Mouse (Mus musculus) gastrocnemius, postnatal 25 days (tissue): ENCODE data around the gene Vmn2r80. TPM values are rescaled to one million over a fixed set of nuclear protein-coding genes. Genes with fewer than 3 reads are reported as not detected.
"Not testable (repeated sequence)": the region's sequence is repeated elsewhere in the genome, so short reads cannot be mapped to it uniquely, and the experiment has no call there.

ENCODE experiments used
- DNase-seq: peaks from one replicate; pipeline ENCODE4 v3.0.0; 2022
- long read RNA-seq, 2 experiments: library from polyadenylated mRNA; stranded (forward); transcript quantifications; one replicate each; pipeline ENCODE4 v2.0.0; 2021
- total RNA-seq, 2 experiments: library from RNA; stranded (reverse); gene quantifications; 1 replicate in 1 of 2; 2 replicates in 1 of 2; pipeline ENCODE4 v1.2.3; 2021

Vmn2r80 gene
- not detected for total RNA-seq
- long read RNA-seq, experiment 1, result 0 reads
- long read RNA-seq, experiment 2, result 0 reads

DNA sequence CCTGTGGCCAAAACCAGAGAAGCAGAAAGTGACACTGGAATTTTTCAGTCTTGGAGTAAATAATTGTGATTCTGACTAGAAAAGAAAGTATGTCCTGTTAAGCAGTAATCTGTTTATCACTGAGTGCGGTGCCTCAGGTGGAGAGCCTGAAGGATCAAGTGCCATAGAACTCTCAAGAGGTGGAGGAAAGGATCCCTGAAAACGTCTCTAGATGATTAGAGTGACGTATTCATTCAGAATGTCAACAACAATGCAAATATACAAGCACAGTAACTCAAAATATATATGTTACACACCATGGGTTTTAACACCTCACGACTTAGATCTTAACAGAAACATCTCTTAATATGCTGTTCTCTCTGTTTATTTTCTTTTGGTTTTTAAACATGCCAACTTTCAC, at the start of gene Vmn2r80:
TSS of gene Vmn2r80 (plus strand) at position 301 of the 400 bp plus-strand sequence.
- not testable (repeated sequence) for DNase-seq

DNA sequence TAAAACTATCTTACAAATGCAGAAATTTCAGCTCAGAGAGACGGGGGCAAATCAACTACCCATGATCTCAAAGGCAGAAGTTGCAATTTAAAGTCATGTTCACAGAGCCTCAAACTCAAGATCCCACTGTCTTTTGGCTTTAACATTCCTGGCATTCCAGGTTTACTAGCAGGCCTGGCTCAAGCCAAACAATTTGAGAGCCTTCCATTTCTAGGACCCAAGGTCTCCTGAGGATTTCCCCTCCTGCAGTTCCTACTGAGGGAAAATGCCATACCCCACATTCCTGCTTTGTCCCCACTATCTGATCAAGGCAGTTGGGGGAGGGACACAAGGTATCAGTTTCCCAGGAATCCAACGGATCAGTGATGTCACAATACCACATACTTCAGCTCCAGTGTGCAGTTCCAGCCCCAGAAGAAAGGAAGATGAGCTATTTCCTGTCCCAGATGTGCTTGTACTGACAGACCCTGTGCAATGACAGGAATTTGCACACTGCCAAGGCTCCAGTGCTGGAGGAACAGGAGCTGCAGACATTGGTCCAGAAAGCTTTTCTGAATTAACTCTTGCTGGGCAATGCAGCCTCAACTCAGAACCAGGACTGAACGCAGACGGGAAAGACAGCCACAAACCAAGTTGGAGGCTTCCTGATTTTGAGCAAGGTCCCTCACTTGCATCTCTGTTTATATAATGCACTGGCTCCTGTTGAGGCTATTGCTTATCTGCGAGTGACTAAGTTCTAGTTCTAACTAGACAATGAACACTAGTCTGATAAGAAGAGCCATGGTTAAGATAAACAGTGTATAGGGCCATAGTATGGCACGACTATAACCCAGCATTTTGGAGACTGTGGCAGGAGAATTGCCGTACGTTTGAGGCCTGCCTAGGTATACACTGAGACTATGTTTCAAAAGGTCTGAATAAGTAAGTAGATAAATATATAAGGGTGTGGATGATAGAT, 42.0 kb upstream of the Vmn2r80 start:
- DNase-seq, result no peak

DNA sequence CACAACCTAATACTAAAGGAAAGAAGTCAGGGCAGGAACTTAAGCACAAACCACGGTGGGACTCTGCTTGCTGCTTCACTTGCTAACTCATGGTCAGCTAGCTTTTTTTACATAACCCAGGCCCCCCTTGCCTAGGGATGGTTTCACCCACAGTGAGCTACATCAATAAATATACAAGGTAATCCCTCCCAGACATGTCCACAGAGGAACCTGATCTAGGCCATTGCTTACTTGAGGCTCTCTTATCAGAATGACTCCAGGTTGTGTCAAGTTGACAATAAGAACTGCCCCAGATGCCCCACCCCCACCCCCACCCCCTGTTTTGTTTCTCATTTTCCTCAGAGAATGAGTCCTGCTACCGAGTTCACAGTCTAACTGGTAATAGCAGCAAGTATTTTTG, 41.0 kb upstream of the Vmn2r80 start:
- DNase-seq, result no peak

DNA sequence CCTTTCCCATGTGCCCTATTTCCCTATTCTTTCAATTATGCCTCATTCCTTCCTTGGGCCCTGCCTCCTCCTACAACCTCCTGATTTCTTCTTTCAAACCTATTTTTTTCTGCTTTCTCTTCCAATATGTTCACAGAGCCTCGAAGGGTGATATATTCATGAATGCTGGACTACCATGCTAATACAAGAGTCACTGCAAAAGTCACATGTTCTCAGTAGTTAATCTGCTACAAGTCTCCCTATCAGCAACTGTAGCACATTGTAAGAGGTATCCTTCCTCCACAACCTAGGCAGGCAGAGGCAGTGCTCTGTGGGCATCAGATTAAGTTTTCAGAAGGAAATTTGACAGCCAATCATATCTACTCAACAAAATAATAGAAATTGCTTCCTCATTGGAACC, 39.4 kb upstream of the Vmn2r80 start:
- no peak for DNase-seq

DNA sequence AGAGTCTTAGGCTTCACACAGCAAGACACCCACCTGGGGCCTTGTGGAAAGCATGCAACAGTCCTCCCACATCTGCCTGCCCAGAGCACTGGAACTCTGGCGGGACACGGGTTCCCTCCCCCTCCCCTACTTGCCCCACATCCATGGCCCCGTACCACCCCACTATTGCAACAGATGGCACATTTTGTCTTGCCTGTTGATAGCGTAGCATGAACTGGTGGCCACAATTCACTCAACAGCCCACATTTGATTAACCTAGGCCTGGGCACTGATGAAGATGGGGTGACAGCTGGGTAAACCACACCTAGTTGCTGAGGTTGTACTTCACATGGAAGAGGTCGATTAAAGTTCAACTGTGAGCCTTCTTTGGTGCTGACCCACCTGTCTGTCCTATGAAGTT, 38.1 kb upstream of the Vmn2r80 start:
- no peak for DNase-seq

DNA sequence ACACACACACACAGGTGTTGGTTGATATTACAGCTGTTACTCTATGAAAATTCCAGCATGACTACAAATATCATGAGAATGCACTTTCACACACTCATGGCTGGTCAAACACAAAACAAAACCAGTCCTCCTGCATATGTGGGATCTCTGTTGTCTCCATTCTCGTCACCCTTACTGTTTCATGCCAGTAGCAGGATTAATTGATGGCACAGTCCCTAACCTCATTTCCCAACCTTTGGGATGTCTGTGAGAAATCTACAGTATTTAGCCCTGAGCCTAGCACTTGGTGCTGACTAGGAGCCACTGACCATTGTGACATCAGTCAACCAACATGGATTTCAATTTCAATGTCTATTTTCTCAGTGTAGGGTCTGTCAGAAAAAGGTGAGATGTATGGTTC, 33.5 kb upstream of the Vmn2r80 start:
- DNase-seq, result no peak

DNA sequence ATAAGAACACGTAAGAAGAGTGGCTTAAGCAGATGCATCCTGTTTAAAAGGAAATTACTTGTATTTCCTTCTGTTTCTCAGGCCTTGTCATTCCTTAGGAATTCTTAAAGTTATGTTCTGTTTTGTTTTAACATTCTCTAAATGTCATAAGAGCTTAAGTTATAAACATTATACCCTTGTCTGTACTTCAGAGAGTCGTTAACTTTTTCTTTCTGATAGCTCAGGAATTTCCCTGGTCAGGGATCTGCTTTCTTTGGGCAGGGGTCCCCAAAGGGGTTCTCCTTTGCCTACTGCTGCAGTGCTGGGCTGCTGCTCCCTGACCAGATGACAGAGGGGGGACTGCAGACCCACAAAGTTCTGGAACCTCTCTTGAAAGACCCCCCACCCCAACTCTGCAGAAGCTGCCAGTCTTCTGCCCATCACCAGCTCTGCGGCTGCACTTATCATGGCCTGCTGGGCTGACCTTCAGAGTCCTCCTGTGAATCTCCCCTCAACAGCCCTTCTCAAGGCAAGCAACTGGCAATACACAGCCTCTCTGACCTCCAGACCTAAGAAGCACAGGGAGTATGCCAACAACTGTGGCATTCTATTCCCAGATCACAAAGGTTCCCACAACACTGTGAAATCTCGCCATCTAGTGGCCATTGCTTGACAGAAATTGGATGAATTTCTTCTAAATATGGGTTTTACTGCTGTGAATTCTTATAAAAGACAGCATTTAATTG, 32.3 kb upstream of the Vmn2r80 start:
- no peak for DNase-seq

DNA sequence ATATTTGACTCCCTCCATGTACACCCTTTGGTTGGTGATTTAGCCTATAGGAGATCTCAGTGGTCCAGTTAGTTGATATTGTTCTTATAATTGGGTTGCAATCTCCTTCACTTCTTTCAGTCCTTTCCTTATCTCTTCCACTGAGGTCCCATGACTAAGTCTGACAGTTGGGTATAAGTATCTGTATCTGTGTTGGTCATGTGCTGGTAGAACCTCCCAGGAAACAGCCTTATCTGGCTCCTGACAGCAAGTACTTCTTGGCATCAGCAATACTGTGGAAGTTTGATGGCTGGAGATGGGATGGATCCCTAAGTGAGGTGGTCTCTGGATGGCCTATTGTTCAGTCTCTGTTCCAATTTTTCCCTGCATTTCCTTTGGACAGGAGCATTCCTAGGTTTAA, 3.0 kb downstream of the Vmn2r80 start:
- DNase-seq, result no peak

DNA sequence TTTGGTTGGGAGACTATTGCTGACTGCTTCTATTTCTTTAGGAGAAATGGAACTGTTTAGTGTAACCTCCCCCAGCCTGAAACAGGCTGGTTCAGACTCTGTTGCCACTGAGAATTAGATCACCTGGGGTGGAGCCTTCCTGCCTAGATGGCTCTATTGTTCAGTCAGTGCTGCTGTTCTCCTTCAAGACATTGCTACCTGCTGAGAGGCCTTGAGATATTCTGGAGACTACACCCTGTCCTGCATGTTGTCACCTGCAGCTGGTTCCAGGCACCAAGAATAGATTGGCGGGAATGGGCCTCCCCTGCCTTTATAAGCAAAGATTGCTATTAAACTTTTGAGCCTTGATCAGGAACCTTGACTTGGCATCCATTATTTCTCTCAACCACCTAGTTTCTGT, 51.4 kb downstream of the Vmn2r80 start:
- not testable (repeated sequence) for DNase-seq

DNA sequence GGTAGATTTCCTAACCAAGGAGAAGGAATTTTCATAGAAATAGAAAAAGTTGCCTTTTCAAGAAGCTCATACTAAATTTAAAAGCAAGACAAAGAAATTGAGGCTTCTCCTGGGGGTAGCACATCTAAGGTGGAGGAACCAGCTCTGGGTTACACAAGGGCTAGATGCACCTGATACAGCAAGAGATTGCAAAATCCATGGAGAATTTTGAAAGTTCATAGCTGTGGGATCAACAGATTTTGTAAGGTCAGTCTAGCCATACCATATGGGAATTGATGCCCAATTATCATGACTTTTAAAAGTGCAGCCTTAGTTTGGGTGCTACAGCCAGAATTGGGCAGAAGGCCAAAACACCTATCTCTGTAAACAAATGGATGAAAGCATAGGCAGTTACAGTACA, 71.9 kb downstream of the Vmn2r80 start:
- no peak for DNase-seq

DNA sequence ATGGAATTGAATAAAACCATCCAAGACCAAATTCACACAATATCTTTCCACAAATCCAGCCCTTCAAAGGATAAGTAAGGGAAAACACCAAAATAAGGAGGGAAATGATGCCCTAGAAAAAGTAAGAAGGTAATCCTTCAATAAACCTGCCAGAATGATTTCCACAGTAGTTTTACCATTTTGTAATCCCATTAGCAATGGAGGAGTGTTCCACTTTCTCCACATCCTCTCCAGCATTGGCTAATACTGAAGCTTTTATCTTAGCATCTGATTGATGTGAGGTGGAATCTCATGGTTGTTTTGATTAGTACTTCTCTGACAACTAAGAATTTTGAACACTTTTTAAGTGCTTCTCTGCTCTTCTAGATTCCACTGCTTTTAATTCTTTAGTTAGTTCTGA, 73.0 kb downstream of the Vmn2r80 start:
- no peak for DNase-seq

DNA sequence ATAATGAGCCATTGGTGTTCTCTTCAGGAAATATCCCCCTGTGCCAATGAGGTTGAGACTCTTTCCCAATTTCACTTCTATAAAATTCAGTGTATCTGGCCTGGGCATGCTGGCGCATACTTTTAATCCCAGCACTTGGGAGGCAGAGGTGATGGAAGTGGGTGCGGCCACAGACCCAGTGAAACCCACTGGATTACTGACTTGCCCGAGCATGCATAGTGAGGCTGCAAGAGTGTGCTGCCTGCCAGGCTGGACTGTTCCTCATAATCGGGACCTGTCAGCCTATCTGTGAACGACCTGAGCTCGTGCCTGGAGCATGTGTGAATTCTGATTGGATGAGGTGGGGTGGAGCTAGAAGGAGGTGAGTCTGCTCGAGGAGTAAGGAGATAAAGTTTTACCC, 73.6 kb downstream of the Vmn2r80 start:
- DNase-seq, result no peak

Other genes with a start within 250 kb of the Vmn2r80 start
- gene Olfr1354, start 235.6 kb upstream of the Vmn2r80 start, total RNA-seq, result not detected
- gene Olfr8, start 198.1 kb upstream of the Vmn2r80 start, total RNA-seq, result not detected
- gene Olfr1353, start 185.5 kb upstream of the Vmn2r80 start, total RNA-seq, result not detected
- gene Olfr1352, start 167.7 kb upstream of the Vmn2r80 start, total RNA-seq, result not detected
- gene Olfr1351, start 136.3 kb upstream of the Vmn2r80 start, total RNA-seq, result not detected
- not detected for gene Olfr57, start 120.0 kb upstream of the Vmn2r80 start, total RNA-seq
- gene 2610008E11Rik, start 51.2 kb upstream of the Vmn2r80 start, total RNA-seq, result 1 to 10 TPM; 7.4 to 8.9 TPM
- not detected for gene Vmn2r81, start 98.9 kb downstream of the Vmn2r80 start, total RNA-seq
- not detected for gene Vmn2r82, start 207.8 kb downstream of the Vmn2r80 start, total RNA-seq